In the genomic region with DNA sequence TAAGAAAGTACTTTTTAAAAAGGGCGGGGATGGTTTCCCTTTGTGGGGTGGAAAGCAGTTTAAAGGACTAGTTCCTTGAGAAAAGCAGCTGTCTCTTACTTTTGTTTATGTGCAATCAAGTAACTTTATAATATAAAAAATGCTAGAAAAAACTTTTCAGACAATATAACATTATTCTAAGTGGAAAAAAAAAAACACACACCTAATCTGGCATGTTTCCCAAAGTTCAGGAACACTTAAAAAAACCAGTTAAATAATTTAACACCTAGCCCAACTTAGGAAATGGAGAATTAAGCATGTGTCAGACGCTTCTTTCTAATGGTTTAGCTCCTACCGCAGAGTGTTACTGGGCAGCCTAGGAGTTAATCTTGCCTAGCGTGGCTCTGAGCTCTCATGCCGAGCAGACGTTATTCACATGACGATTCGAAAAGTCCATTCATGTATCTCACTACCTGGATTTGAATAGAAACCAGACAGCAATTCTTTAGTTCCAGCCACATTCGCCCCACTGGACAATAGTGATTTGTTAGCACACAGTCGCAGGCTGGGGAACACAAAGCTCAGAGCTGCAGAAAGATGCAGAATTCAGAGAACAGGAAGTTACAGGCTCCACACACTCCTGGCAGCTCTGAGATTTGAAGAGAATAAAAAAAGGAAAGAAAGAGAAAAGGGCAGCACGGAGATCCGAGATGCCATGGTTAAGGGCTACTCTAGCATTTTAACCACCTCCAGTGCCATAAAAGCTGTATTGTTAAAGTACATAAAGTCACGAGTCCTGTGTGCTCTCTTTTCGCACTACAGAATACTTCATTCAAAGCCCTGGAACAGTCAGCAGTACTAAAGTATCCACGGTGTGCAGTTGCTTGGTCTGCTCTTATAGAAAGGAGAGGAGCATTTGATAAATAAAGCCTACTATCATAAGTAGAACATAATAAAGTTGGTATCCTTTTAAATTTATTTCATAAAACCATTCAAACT, we compare ENCODE assay signal across 8 mouse cellular contexts.
DNase-seq lines count a peak whose midpoint lies in the region; ATAC-seq and TF ChIP-seq lines count a peak whose summit lies in the region.

No protein-coding gene starts in this region.

- WGBS in heart, embryonic 11.5 days (ENCODE audit: insufficient replicate concordance): 12% methylated on average over 15 of the region's 15 CpGs
- 4% methylated on average over 15 of the region's 15 CpGs for WGBS in kidney, embryonic 14.5 days
- 13% methylated on average over 15 of the region's 15 CpGs for WGBS in liver, embryonic 15.5 days (ENCODE audit: insufficient replicate concordance)
- 3% methylated on average over 15 of the region's 15 CpGs for WGBS in neural tube, embryonic 13.5 days

- H3K4me2 ChIP-seq in heart, embryonic 11.5 days: peak overlapping the region; percentile 76
- H3K4me2 ChIP-seq in kidney, embryonic 14.5 days (replicated peaks; ENCODE audit: low read depth, low read length): peak overlapping the region; percentile 64
- peak overlapping the region; percentile 67 for H3K4me2 ChIP-seq in liver, embryonic 15.5 days
- peak overlapping the region; percentile 63 for H3K4me2 ChIP-seq in neural tube, embryonic 13.5 days

- H3K4me3 ChIP-seq in left cerebral cortex, adult 2 months: peak overlapping the region; percentile 50
- H3K4me3 ChIP-seq in heart, embryonic 11.5 days (ENCODE audit: low read depth, low read length): peak overlapping the region; percentile 56
- peak overlapping the region; percentile 60 for H3K4me3 ChIP-seq in kidney, embryonic 14.5 days (ENCODE audit: low read length)
- peak overlapping the region; percentile 46 for H3K4me3 ChIP-seq in liver, embryonic 15.5 days (replicated peaks)
- H3K4me3 ChIP-seq in neural tube, embryonic 13.5 days: peak overlapping the region; percentile 58

- TF ChIP-seq CTCF in left cerebral cortex, adult 2 months (IDR thresholded peaks at IDR 0.05): no peak

- no peaks in the 10 kb centered on the region for H3K9me3 ChIP-seq in heart, embryonic 11.5 days (replicated peaks; ENCODE audit: control insufficient read depth, low read length)
- no peaks in the 10 kb centered on the region for H3K9me3 ChIP-seq in kidney, embryonic 14.5 days (ENCODE audit: control insufficient read depth, low read length)
- H3K9me3 ChIP-seq in liver, embryonic 15.5 days (replicated peaks): no peaks in the 10 kb centered on the region
- H3K9me3 ChIP-seq in neural tube, embryonic 13.5 days: no peaks in the 10 kb centered on the region

- DNase-seq in left cerebral cortex, adult 2 months (ENCODE audit: extremely low spot score in 1 of 2, low spot score in 2 of 2): peak; percentile 11 to 14
- no peak for DNase-seq in left cerebral cortex, postnatal 4 days
- peak; percentile 90 for DNase-seq in embryo, embryonic 10.5 days (ENCODE audit: low spot score)
- peak; percentile 15 for DNase-seq in yolk sac, embryonic 10.5 days (ENCODE audit: low spot score)

- H3K9ac ChIP-seq in heart, embryonic 11.5 days (ENCODE audit: low read depth, low read length): peak overlapping the region; percentile 82
- peak overlapping the region; percentile 71 for H3K9ac ChIP-seq in kidney, embryonic 14.5 days (ENCODE audit: low read depth, low read length)
- H3K9ac ChIP-seq in liver, embryonic 15.5 days: peak overlapping the region; percentile 8; the same call in 1 of the 2 replicates
- peak overlapping the region; percentile 73 for H3K9ac ChIP-seq in neural tube, embryonic 13.5 days

- intact Hi-C loops in left cerebral cortex, adult 2 months (cut with DNase I): no loop called here
- intact Hi-C loops in left cerebral cortex, postnatal 4 days (cut with DNase I): no loop called here

- peaks cover 8% of the 10 kb centered on the region for H3K4me1 ChIP-seq in heart, embryonic 11.5 days (ENCODE audit: control insufficient read depth, insufficient read depth, low read length)
- peaks cover 7% of the 10 kb centered on the region; the same call in 1 of the 2 replicates for H3K4me1 ChIP-seq in kidney, embryonic 14.5 days (ENCODE audit: control insufficient read depth, insufficient read depth, low read length)
- peaks cover 25% of the 10 kb centered on the region for H3K4me1 ChIP-seq in liver, embryonic 15.5 days (replicated peaks)
- peaks cover 33% of the 10 kb centered on the region for H3K4me1 ChIP-seq in neural tube, embryonic 13.5 days (replicated peaks)

- H3K36me3 ChIP-seq in heart, embryonic 11.5 days (ENCODE audit: control insufficient read depth, insufficient read depth, low read length): no peaks in the 10 kb centered on the region
- no peaks in the 10 kb centered on the region for H3K36me3 ChIP-seq in kidney, embryonic 14.5 days (ENCODE audit: control insufficient read depth, insufficient read depth, low read length)
- H3K36me3 ChIP-seq in liver, embryonic 15.5 days (replicated peaks): no peaks in the 10 kb centered on the region
- no peaks in the 10 kb centered on the region for H3K36me3 ChIP-seq in neural tube, embryonic 13.5 days

- peak overlapping the region; percentile 41 for H3K27ac ChIP-seq in left cerebral cortex, adult 2 months
- H3K27ac ChIP-seq in heart, embryonic 11.5 days (ENCODE audit: low read depth, low read length): peak overlapping the region; percentile 93
- peak overlapping the region; percentile 89 for H3K27ac ChIP-seq in kidney, embryonic 14.5 days (ENCODE audit: low read depth, low read length)
- H3K27ac ChIP-seq in liver, embryonic 15.5 days (replicated peaks): no peak overlapping the region; the same call in 1 of the 2 replicates
- H3K27ac ChIP-seq in neural tube, embryonic 13.5 days (replicated peaks): peak overlapping the region; percentile 87

- H3K27me3 ChIP-seq in heart, embryonic 11.5 days (ENCODE audit: control insufficient read depth, insufficient read depth, low read length): no peaks in the 10 kb centered on the region
- no peaks in the 10 kb centered on the region for H3K27me3 ChIP-seq in kidney, embryonic 14.5 days (ENCODE audit: control insufficient read depth, insufficient read depth, low read length)
- H3K27me3 ChIP-seq in liver, embryonic 15.5 days: no peaks in the 10 kb centered on the region
- H3K27me3 ChIP-seq in neural tube, embryonic 13.5 days: no peaks in the 10 kb centered on the region

- no peak for ATAC-seq in heart, embryonic 11.5 days (replicated peaks; ENCODE audit: insufficient number of reproducible peaks, low FRiP score, low TSS enrichment)
- no peak for ATAC-seq in kidney, embryonic 14.5 days (ENCODE audit: low FRiP score, low TSS enrichment)
- no peak for ATAC-seq in liver, embryonic 15.5 days (ENCODE audit: insufficient read depth)
- peak; percentile 47 for ATAC-seq in neural tube, embryonic 13.5 days (ENCODE audit: low read depth)

Comparison
In these comparisons a context has a peak if more than half of its experiments do, and no peak if none do; other contexts are left out.
1. H3K9ac ChIP-seq: peak in every context shown above with its lines; median percentile 82 in heart, embryonic 11.5 days; 73 in neural tube, embryonic 13.5 days; 71 in kidney, embryonic 14.5 days; 8 in liver, embryonic 15.5 days.